Mouse (Mus musculus) neural tube, embryonic 13.5 days (tissue): Measurements from ENCODE around the gene Mphosph9. TPM values are rescaled to one million over a fixed set of nuclear protein-coding genes. Genes with fewer than 3 reads are reported as not detected.

ENCODE experiments used
- ATAC-seq: fragments of 200-750 bp; cut with Nextera tagmentation; 2 replicates; pipeline ENCODE4 v1.8.0; 2017; ENCODE audit warnings: low read depth, mild to moderate bottlenecking, moderate TSS enrichment, moderate library complexity
- H3K27ac ChIP-seq: fragments of 300-500 bp; sonication (generic); replicated peaks from 2 replicates; pipeline ENCODE4 v1.5.1; 2015; ENCODE audit warnings: moderate library complexity, mild to moderate bottlenecking, inconsistent platforms
- H3K27me3 ChIP-seq: fragments of 300-500 bp; sonication (generic); 2 replicates; pipeline ENCODE4 v1.6.1; 2015; ENCODE audit warnings: mild to moderate bottlenecking, inconsistent platforms
- H3K36me3 ChIP-seq: fragments of 300-500 bp; sonication (generic); 2 replicates; pipeline ENCODE4 v1.6.1; 2015; ENCODE audit warnings: mild to moderate bottlenecking, inconsistent platforms
- H3K4me1 ChIP-seq: fragments of 300-500 bp; sonication (generic); replicated peaks from 2 replicates; pipeline ENCODE4 v1.6.1; 2015; ENCODE audit warnings: inconsistent platforms
- H3K4me2 ChIP-seq: fragments of 300-500 bp; sonication (generic); 2 replicates; pipeline ENCODE4 v1.6.1; 2015; ENCODE audit warnings: inconsistent platforms, mild to moderate bottlenecking, moderate library complexity
- H3K4me3 ChIP-seq: fragments of 300-500 bp; sonication (generic); 2 replicates; pipeline ENCODE4 v1.5.1; 2015; ENCODE audit warnings: mild to moderate bottlenecking, inconsistent platforms
- H3K9ac ChIP-seq: fragments of 300-500 bp; sonication (generic); 2 replicates; pipeline ENCODE4 v1.6.1; 2015; ENCODE audit warnings: moderate library complexity, mild to moderate bottlenecking, inconsistent platforms
- H3K9me3 ChIP-seq: fragments of 300-500 bp; sonication (generic); 2 replicates; pipeline ENCODE4 v1.6.1; 2016; ENCODE audit warnings: inconsistent platforms
- WGBS: fragments of 180-500 bp; shearing (Covaris S2); methylation state at CpG from one replicate; pipeline ENCODE4 v1.1.7; 2015; 5-methylcytosine and 5-hydroxymethylcytosine counted together
- polyA plus RNA-seq: library from polyadenylated mRNA; unstranded; fragments of >200 nt; fragmentation: Nextera tagmentation; extraction: Ambion mirVana; gene quantifications from 2 replicates; pipeline ENCODE4 v1.2.1, GENCODE M21; 2015

The Mphosph9 gene
- polyA plus RNA-seq, 1 experiment from 2014 or later: 14.5 TPM

DNA sequence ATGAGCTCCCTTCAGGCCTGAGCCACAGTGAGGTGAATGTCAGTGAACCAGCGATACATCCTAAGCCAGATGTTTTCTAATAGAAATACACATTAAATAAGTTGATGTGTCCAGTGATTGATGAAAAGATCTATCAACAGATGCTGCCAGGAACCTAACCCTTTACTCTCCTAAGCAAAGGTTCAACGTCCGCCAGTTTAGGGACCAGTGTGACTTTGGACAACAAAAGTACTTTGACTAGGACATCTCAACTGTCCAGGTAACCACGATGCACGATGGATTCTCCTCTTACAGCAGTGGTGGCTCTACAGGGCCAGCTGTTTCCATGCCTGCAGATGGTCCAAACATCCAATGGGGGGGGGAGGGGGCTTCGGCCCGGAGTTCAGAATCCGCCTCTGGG lies 83.3 kb downstream of the Mphosph9 start:
- Histone ChIP-seq H3K4me1 (peaks cover 51% of the 10 kb centered on the region), H3K4me3 (no peak overlapping the region), H3K36me3 (0 out of 2 replicates have a peak, but pooled peaks cover 11% of the 10 kb centered on the region), H3K27me3 (no peaks in the 10 kb centered on the region), H3K4me2 (no peak overlapping the region), H3K27ac (no peak overlapping the region), H3K9ac (no peak overlapping the region), H3K9me3 (no peaks in the 10 kb centered on the region)
- ATAC-seq: no peak
- WGBS: 93% methylated on average over 8 of the region's 8 CpGs

DNA sequence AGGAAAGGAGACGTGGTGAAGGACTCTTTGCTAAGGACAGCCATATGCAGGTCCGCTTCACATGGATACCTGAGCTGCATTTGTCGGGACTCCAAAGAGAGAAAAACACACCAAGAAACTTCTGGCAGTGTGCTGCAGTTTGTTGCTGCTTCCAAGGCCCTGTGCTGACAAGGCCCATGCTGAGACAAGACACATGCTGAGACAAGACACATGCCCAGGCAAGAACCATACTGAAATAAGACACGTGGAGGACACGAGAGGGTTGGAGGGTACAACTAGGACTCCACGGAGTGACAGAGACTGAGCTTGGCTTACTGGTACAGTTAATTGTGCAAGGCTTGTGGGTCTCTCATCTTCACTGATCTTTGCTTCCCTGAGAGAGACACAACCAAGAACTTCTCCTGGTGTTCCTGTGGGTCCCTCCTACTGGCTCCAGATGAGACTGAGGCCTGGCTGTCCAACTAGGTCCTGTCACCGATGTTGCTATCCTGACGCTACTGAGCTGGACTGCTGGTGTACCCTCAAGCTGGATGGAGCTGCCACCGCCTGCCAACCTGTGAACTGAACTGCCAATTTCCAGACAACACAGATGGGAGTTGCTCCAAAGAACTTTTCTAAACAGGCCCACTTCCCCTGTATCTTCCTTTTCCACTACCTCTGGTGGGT lies 84.4 kb downstream of the Mphosph9 start:
- Histone ChIP-seq H3K9ac (no peak overlapping the region), H3K9me3 (no peaks in the 10 kb centered on the region), H3K27ac (no peak overlapping the region), H3K4me1 (peaks cover 44% of the 10 kb centered on the region), H3K36me3 (0 out of 2 replicates have a peak, but pooled peaks cover 11% of the 10 kb centered on the region), H3K4me2 (no peak overlapping the region), H3K4me3 (no peak overlapping the region), H3K27me3 (no peaks in the 10 kb centered on the region)
- ATAC-seq: no peak
- 94% methylated on average over 9 of the region's 9 CpGs for WGBS

DNA sequence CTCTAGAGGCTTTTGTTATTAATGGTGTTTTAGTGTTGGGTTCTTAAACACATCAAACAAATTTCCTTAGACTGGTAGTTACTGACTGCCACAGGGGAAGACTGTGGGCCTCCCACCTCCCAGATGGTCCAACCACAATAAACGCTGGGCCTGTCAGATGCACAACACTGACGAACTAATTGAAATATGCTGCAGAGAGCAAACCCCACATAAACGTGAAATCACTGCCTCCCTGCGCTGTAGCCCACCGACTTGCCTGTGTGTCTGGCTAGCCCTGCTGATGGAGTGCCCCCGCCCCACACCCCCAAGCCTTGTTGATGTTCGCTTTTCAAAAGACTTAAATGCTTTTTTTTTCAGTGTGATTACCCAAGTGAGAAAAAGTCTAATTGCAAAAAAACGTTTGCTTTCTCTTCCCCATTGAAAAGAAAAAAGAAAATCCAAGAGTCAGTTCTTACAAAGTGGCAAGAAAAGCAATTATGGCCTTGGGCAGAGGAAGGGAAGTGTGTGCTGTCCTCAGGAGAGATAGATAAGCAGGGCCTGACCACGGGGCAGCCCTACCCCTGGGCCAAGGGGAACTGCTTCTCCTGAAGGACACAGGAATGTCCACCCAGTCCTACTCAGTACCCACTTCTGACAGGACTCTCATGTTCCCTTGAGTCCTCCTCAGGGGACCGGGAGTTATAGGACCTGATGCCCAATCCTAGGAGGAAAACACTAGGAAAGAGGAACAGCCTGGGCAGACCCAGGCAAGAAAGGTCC lies 85.9 kb downstream of the Mphosph9 start:
- H3K4me1 ChIP-seq: peaks cover 29% of the 10 kb centered on the region
- H3K9ac ChIP-seq: peak overlapping the region; percentile 47
- H3K9me3 ChIP-seq: no peaks in the 10 kb centered on the region
- H3K36me3 ChIP-seq: 0 out of 2 replicates have a peak, but pooled peaks cover 11% of the 10 kb centered on the region
- peak; percentile 53; the same call in 1 of the 2 replicates for ATAC-seq
- H3K27me3 ChIP-seq: no peaks in the 10 kb centered on the region
- peak overlapping the region; percentile 83 for H3K27ac ChIP-seq
- H3K4me2 ChIP-seq: peak overlapping the region; percentile 35
- 30% methylated on average over 10 of the region's 10 CpGs for WGBS
- no peak overlapping the region for H3K4me3 ChIP-seq

DNA sequence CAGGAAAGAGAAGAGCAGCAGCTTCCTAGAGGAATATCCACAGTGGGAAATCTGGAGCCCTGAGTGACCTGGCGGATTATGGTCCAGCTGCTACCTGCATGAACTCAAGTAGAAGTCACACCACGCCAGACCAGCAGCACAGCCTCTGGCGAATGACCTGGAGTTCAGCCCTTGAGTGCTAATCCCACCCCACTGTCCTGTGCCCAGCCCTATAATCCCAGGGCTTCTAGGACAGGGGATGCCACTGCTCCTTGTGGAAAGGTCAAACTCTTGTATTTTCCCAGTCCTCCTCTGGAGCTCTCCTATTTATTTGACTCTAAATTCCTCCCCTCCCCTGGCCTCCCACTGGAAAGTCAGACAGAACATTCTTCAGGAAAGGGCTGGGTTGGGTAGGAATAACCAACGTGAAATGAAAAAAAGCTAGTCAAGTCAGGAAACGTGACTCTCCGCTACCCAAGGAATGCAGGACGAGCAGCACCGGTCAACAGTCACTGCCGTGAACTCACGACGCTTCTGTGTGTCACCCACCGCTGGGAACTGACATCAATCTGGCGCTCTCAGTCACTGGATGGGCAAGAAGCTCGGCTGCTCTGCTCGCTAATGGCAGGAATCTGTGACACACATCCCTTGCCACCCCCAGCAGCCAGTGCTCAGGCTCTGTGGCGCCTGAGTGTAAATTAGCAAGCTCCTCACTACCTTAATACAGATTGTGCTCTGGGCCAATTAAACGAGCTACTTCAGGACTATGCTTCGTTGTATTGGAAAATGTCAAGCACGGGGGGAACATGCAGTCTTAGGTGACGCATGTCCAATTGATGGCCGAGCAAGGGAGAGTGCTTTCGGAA lies 86.7 kb downstream of the Mphosph9 start:
- H3K27ac ChIP-seq: peak overlapping the region; percentile 83
- H3K9ac ChIP-seq: peak overlapping the region; percentile 47
- H3K4me1 ChIP-seq: peaks cover 29% of the 10 kb centered on the region
- H3K4me2 ChIP-seq: peak overlapping the region; percentile 35
- H3K27me3 ChIP-seq: no peaks in the 10 kb centered on the region
- WGBS: 25% methylated on average over 22 of the region's 22 CpGs
- H3K9me3 ChIP-seq: no peaks in the 10 kb centered on the region
- peak; percentile 81; the same call in 1 of the 2 replicates for ATAC-seq
- 0 out of 2 replicates have a peak, but pooled peaks cover 11% of the 10 kb centered on the region for H3K36me3 ChIP-seq
- H3K4me3 ChIP-seq: no peak overlapping the region

DNA sequence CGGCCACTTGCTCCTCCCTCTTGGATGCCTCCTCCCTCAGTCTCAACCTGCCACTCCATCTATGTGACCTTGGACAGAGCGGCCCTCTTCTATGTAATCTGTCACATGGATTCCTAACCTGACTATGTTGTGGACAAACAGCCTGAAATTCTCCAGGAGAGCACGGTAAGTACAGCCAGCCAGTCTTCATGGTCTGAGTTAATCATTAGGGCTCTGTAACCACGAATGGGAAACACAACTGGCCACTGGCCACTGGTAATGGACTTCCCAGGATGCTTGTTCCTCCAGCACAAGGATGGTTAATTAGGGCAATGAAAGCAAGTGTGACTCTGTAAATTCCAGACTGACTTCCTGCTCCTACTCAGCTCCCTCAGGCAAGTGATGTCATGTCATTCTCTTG lies 91.6 kb downstream of the Mphosph9 start:
- WGBS: 67% methylated on average over 4 of the region's 4 CpGs
- ATAC-seq: no peak
- Histone ChIP-seq H3K36me3 (no peaks in the 10 kb centered on the region), H3K4me2 (no peak overlapping the region), H3K4me3 (no peak overlapping the region), H3K9ac (no peak overlapping the region), H3K4me1 (peaks cover 36% of the 10 kb centered on the region), H3K27ac (no peak overlapping the region), H3K27me3 (no peaks in the 10 kb centered on the region), H3K9me3 (no peaks in the 10 kb centered on the region)

DNA sequence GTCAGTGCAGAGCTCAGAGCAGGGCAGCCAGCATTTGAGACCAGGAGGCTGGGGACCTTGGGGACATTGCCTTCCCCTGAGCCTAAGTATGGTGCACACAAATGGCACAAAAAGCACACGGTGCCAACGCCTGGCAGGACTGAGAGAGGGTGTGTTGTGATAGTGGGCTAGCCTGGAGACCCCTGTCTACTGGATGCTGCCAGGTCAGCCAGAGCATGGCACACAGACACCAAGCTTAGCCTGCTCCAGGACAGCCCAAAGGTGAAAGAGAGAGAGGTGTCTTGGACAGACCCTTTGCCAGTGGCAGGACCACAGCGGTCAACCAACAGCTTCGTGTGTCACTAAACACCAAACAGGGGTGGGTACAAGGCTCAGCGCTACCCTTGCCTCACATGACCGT lies 93.0 kb downstream of the Mphosph9 start:
- H3K27me3 ChIP-seq: no peaks in the 10 kb centered on the region
- peaks cover 37% of the 10 kb centered on the region for H3K4me1 ChIP-seq
- 85% methylated on average over 6 of the region's 6 CpGs for WGBS
- H3K4me2 ChIP-seq: no peak overlapping the region
- no peaks in the 10 kb centered on the region for H3K36me3 ChIP-seq
- no peak overlapping the region for H3K27ac ChIP-seq
- no peaks in the 10 kb centered on the region for H3K9me3 ChIP-seq
- H3K4me3 ChIP-seq: no peak overlapping the region
- no peak overlapping the region for H3K9ac ChIP-seq
- no peak for ATAC-seq

DNA sequence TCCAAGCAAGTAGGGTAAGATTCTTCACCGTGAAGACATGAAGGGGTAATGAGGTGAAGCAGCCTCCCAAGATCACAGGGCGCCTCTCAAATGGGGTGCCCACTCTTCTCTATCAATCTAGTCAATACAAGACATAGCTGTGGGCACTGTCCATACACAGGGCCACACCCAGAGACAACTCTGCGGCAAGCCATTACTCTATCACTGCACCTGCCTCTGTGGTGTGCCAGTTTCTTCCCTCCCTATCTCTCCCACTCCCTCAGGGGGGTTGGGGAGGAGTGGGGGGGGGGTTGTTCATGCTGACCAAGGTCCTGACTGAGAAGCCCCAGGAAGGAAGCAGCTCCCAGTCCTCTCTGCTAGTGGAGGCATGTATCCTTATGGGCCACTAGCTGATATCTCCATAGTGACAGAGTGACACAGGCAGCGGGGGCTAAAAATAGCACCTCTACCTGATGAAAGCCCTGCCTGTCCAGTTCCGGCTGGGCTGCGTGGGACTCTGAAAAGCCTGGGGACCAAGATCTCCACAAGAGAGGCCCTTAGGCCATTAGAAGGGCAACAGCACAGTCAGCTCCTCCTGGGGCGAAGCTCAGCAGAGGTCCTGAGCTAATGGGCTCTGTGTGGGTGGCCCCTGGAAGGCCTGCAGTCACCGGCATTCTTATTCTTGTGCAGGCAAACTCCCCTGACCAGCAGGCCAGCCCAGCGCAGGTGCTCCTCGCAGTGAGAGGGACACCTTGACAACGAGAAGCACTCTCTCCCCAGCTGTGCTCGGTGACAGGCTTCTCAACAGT lies 93.7 kb downstream of the Mphosph9 start:
- Histone ChIP-seq H3K4me3 (no peak overlapping the region), H3K27ac (no peak overlapping the region), H3K27me3 (no peaks in the 10 kb centered on the region), H3K9ac (0 out of 2 replicates have a peak overlapping the region, but pooled peaks have one; percentile 12), H3K9me3 (no peaks in the 10 kb centered on the region), H3K4me1 (peaks cover 37% of the 10 kb centered on the region), H3K36me3 (no peaks in the 10 kb centered on the region), H3K4me2 (no peak overlapping the region)
- WGBS: 66% methylated on average over 12 of the region's 12 CpGs
- ATAC-seq: no peak

DNA sequence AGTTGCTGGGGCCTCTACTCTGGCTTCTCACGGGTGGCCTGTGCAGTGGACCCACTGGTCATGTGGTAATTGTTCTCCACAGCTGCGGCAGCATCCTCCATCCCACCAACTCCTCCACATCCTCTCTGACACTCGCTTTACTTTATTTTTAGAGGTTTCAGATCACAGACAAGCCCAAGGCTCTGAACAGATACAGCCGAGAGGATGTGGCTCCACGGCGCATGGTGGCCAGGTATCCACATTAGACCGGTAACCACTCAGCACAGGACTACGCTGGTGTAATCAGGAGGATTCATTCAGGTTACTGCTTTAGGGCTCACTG lies 94.7 kb downstream of the Mphosph9 start:
- ATAC-seq: no peak
- Histone ChIP-seq H3K4me3 (no peak overlapping the region), H3K4me2 (no peak overlapping the region), H3K36me3 (no peaks in the 10 kb centered on the region), H3K9me3 (no peaks in the 10 kb centered on the region), H3K27ac (no peak overlapping the region), H3K27me3 (no peaks in the 10 kb centered on the region), H3K4me1 (peaks cover 37% of the 10 kb centered on the region), H3K9ac (no peak overlapping the region)
- WGBS: 84% methylated on average over 8 of the region's 8 CpGs

DNA sequence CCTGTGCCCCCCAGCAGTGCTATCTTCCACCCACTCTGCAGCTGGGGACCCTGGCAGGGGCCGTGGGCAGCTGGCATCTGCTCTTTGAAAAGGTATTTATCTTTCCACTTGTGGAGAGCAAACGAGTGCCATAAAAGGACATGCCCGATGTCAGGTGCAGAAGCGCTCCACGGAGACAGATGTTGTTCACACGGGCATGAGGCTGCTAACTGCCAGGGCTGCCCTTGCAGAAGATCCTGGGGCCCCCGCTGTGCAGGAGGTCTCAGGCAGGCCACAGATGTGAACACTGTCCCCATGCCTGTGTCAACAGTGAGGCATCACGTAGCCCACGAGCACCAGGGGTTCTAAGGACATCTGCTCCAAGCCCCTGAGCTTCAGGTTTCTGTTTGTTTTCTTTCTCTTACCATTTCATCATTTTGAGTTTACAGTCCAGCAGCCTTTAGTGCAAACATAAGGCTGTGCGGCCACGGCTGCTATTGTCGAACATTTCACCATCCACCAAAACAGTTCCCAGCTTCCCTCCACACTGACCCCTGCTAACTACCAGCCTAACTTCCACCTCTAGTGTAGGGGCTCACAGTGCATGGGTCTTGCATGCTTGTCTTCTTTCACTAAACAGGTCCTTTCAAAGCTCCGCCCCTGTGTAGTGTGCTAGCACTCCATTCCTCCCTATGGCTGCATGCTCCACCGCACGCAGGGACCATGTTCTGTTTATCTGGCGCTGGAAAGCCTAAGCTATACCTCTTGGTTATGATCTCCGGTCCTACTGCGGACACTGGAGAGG lies 95.2 kb downstream of the Mphosph9 start:
- no peak overlapping the region; the same call in 1 of the 2 replicates for H3K27ac ChIP-seq
- peaks cover 37% of the 10 kb centered on the region for H3K4me1 ChIP-seq
- no peak for ATAC-seq
- no peaks in the 10 kb centered on the region for H3K27me3 ChIP-seq
- 57% methylated on average over 18 of the region's 18 CpGs for WGBS
- H3K4me3 ChIP-seq: no peak overlapping the region
- H3K36me3 ChIP-seq: no peaks in the 10 kb centered on the region
- H3K4me2 ChIP-seq: no peak overlapping the region
- H3K9ac ChIP-seq: 0 out of 2 replicates have a peak overlapping the region, but pooled peaks have one; percentile 31
- H3K9me3 ChIP-seq: no peaks in the 10 kb centered on the region

DNA sequence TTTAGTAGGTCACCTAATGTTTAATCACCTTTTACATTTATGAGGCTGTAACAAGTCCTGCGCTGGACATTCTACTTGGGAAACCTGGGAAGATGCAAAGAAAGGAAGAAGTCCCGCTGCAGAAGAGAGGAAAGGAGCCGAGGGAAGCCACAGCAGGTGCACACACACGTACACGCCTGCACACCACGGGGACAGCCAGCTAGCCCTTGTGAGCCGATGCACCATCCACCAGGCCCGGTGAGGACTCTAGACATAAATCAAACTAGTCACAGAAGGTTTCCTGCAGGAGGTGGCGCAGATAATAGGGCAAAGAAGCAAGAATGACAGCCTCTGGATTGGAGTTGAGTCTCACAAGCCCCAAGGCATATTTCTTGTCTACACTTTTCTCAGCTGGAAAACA lies 97.3 kb downstream of the Mphosph9 start:
- ATAC-seq: no peak
- H3K4me2 ChIP-seq: no peak overlapping the region
- no peaks in the 10 kb centered on the region for H3K36me3 ChIP-seq
- no peak overlapping the region for H3K4me3 ChIP-seq
- H3K27me3 ChIP-seq: no peaks in the 10 kb centered on the region
- H3K9me3 ChIP-seq: no peaks in the 10 kb centered on the region
- no peak overlapping the region for H3K9ac ChIP-seq
- 44% methylated on average over 9 of the region's 9 CpGs for WGBS
- H3K4me1 ChIP-seq: peaks cover 44% of the 10 kb centered on the region
- no peak overlapping the region; the same call in 1 of the 2 replicates for H3K27ac ChIP-seq

DNA sequence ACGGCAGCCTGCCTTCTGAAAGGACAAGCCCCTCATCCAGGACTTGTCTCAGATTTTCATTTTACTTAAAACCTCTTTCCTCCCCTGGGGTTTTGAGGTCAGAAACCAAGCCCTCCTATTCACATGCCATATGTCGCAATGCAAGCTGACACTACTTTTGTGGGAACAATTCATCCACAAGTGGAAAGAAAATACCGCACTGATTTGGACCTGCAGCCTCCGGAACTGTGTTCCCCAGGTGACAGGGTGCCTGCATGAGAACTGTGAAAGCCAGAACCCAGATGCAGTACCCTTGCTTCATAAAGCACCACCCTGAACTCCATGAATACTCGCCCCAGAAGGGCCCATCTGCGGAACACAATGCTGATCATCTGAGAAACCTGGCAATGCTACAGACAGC lies 100.6 kb downstream of the Mphosph9 start:
- Histone ChIP-seq H3K4me3 (no peak overlapping the region), H3K27me3 (no peaks in the 10 kb centered on the region), H3K4me1 (peaks cover 30% of the 10 kb centered on the region), H3K36me3 (no peaks in the 10 kb centered on the region), H3K9ac (no peak overlapping the region), H3K27ac (no peak overlapping the region), H3K4me2 (no peak overlapping the region), H3K9me3 (no peaks in the 10 kb centered on the region)
- WGBS: 55% methylated on average over 6 of the region's 6 CpGs
- ATAC-seq: no peak
